Mouse (Mus musculus): ENCODE data around the gene Fbxl17.

The Fbxl17 gene

GRCm38 (mm10) chr17:63499636-63500155, at the start of gene Fbxl17:
Fbxl17 (minus strand) TSS chr17:63500017.
- DNase-seq (ENCODE audit: low read depth): peak; percentile 78

- peak; percentile 82 for DNase-seq (ENCODE audit: low read depth)
Observed at GRCm38 (mm10) chr17:63547465-63547864, 47.6 kb upstream of the Fbxl17 start.

DNA sequence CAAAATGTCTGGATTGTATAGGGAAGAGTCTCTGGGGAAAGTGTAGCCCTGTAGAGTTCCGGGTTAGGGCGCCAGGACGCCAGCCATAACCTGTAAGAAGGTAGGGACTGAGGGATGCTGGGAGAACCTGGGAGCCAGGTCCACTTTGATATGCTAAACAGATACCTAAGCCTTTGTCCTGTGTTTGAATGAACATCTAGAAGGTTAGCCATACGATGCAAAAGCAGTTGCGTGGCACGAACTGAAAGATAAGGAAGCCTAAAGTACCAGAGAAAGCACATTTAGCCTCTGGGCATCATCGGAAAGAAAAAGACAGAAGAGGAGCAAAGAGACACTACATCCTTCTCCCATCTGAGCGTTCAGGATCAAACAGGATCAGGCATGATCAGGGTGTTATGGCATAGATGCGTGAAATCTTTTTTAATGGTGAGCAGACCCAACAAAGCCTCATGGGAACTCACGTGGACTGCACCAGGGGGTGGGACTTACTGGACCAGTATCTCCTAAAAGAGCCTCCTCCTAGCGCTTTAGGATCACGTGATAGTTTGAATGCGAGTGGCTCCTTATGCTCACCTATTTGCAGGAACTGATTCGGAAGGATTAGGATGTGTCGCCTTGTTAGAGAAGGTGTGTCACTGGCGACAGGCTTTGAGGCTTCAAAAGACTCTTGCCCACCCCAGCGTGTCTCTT, 34.9 kb upstream of the Fbxl17 start:
- no peak for DNase-seq (ENCODE audit: low read depth)

- no peak for DNase-seq (ENCODE audit: low read depth)
Observed at GRCm38 (mm10) chr17:63533074-63533836, 33.4 kb upstream of the Fbxl17 start.

DNA sequence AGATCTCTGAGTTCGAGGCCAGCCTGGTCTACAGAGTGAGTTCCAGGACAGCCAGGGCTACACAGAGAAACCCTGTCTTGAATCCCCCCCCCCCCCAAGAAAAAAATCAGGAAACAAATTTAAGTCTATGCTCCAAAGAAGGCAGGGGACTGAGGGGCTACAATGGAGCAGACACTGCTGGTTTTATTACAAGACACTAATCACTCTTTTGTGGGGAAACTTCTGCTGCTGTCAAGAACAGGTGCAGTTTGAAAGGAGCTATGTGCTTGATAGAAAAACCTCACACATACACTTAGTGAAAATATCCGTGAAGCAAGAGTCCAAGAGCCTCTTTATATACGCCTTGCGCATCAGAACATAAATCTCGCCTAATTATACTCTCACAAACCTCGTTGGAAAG, 29.7 kb upstream of the Fbxl17 start:
- no peak for DNase-seq (ENCODE audit: low read depth)

DNA sequence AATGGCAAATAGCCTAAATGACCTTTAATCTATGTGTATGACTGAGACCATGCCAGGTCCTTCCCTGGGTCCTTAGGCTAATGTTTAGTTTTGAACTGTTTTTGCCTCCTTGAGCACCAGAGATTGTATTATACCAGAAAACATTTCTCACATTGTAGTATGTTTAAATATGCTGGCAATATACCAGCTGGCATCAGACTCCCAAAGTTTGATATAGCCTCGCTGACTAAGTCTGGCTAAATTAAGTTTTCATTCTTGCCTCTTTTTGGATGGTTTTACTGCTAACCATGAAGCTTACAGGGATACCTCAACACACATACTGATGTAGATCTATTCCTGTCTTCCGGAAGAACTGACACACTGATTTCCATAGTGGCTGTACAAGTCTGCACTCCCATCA, 20.9 kb upstream of the Fbxl17 start:
- DNase-seq (ENCODE audit: low read depth): peak; percentile 85

- no peak for DNase-seq (ENCODE audit: low read depth)
Observed at GRCm38 (mm10) chr17:63510451-63510850, 10.6 kb upstream of the Fbxl17 start.

GRCm38 (mm10) chr17:63501091-63501490, 1.3 kb upstream of the Fbxl17 start:
- no peak for DNase-seq (ENCODE audit: low read depth)

GRCm38 (mm10) chr17:63500156-63500834, 478 bp upstream of the Fbxl17 start:
- peak; percentile 91 for DNase-seq (ENCODE audit: low read depth)

DNA sequence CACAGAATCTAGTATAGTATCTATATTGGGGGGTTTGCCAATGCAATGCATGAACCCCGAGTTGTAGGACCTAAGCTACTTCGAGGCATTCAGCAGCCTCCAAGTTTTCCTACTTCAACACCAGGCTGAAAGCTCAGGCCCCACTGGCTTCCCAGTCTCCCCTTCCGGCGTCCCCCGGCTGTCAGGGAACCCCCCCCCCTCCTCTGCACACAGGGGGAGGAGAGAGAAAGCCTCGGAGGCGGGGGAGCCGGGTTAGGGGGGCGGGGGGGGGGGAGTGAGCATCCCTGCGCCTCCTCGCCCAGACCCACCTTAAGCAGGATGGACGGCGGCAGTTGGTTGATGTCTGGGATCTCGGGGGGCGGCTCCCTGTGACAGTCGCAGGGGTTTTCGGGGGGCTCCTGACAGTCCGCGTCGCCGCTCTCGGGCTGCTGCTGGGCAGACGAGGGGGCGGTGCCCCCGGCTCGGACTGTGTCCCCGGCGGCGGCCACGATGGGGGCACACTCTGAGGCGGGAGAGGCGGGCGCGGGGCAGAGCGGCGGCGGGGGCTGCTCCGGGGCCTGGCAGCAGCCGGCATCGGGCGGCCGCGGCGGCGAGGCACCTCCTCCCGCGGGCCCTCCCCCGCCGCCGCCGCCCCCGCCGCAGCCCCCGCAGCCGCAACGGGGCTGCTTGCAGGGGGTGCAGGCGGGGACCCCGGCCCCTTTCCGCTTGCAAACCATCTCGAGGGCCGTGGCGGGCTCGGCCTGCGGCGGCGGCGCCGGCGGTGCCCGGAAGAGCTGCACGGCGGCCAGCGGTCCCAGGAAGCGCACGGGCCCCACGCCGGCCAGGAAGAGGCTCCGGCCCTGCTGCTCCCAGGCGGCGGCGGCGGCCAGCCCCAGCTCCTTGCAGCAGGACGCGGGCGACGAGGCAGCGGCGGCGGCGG, 841 bp downstream of the Fbxl17 start:
- peak; percentile 74 for DNase-seq (ENCODE audit: low read depth)

GRCm38 (mm10) chr17:63498182-63498716, 1.6 kb downstream of the Fbxl17 start:
- DNase-seq (ENCODE audit: low read depth): peak; percentile 16

DNA sequence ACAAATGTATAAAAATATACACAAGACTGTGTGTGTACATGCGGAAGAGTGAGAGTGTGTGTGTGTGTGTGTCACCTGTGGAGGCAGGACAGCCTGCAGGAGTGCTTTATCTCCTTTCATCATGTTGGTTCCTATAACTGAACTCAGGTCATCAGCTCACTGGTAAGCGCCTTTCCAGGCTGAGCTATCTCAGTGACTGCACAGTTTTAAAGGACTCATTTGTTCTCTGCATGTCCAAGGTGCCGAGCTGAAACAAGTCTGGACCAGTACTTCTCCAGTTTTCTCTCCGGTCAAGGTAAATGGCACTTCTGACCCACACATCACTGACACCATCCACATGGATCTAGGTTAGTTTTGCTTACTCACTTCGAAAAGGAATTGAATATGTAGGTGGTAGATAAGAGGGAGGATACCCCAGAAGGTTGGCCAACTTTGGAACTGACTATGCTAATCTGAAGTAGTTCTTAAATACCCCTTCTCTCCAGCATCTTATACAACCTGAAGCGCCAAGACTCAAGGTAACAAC, 2.5 kb downstream of the Fbxl17 start:
- no peak for DNase-seq (ENCODE audit: low read depth)

- DNase-seq (ENCODE audit: low read depth): no peak
Observed at GRCm38 (mm10) chr17:63496153-63496552, 3.7 kb downstream of the Fbxl17 start.

- peak; percentile 68 for DNase-seq (ENCODE audit: low read depth)
Observed at GRCm38 (mm10) chr17:63493876-63494580, 5.8 kb downstream of the Fbxl17 start.

GRCm38 (mm10) chr17:63493274-63493673, 6.5 kb downstream of the Fbxl17 start:
- peak; percentile 88 for DNase-seq (ENCODE audit: low read depth)

DNA sequence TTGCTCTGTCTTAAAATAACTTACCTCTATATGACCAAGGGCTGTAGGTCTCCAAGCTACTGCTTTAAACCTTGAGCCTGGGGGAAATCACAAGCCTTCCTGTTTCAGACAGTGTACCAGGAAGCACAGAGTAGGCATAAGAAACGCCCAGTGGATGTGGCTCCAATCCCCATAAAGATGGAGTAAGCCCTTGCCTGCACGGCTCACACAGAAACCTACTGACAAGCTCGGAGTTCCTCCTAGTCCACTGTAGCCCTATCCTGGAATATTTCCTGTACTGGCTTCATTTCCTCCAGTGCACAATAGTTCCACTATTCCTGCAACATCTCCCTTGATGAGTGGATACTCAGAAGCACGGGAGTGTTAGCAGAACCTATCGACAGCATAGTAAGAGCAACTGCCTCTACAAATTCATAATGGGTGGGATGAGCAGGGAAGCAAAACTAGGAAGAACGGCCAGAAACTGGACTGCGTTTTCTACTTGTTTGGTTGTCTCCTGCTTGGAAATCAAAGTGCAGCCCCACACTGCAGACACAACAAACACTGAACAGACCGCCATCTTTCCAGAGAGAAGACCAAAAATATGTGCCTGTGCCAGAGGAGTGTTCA, 7.0 kb downstream of the Fbxl17 start:
- peak; percentile 68 for DNase-seq (ENCODE audit: low read depth)

DNA sequence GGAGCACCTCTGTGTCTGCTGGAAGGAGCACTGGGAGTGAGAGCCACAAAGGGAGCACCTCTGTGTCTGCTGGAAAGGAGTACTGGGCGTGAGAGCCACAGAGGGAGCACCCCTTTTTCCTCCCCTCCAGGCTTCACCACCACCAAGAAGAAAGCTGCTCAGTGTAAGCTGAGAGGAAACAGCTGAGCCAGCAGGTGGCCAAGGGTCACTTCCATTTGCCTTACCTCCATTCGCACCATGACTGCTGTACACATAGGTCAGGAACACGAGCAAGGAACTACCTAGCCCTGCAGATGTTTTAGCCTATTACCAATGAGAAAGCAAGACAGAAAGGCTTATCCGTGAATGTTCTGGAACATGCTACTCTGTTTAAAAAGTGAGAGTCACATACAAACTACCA, 10.3 kb downstream of the Fbxl17 start:
- no peak for DNase-seq (ENCODE audit: low read depth)

- DNase-seq (ENCODE audit: low read depth): peak; percentile 88
Observed at GRCm38 (mm10) chr17:63467866-63468265, 32.0 kb downstream of the Fbxl17 start.

DNA sequence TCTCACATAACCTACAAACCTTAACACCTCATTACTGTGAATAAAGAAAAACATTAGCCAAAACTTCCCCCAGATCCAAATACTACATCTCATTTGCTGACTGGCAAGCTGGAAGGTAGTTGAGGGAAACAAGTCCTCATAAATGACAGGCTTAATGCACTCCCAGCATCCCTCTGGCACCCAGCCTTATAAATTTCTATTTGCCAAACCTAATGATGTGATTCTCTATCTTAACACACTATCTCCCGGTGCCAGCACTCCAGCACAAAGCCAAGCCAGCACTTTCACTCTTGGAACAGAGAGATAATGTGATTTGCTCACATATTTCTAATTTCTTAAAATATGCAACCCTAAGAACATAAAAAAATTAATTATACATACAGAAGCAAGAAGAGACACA, 34.6 kb downstream of the Fbxl17 start:
- no peak for DNase-seq (ENCODE audit: low read depth)

GRCm38 (mm10) chr17:63462512-63462911, 37.3 kb downstream of the Fbxl17 start:
- DNase-seq (ENCODE audit: low read depth): no peak
